9 mouse cellular contexts compared by ENCODE assay signal in the genomic region with DNA sequence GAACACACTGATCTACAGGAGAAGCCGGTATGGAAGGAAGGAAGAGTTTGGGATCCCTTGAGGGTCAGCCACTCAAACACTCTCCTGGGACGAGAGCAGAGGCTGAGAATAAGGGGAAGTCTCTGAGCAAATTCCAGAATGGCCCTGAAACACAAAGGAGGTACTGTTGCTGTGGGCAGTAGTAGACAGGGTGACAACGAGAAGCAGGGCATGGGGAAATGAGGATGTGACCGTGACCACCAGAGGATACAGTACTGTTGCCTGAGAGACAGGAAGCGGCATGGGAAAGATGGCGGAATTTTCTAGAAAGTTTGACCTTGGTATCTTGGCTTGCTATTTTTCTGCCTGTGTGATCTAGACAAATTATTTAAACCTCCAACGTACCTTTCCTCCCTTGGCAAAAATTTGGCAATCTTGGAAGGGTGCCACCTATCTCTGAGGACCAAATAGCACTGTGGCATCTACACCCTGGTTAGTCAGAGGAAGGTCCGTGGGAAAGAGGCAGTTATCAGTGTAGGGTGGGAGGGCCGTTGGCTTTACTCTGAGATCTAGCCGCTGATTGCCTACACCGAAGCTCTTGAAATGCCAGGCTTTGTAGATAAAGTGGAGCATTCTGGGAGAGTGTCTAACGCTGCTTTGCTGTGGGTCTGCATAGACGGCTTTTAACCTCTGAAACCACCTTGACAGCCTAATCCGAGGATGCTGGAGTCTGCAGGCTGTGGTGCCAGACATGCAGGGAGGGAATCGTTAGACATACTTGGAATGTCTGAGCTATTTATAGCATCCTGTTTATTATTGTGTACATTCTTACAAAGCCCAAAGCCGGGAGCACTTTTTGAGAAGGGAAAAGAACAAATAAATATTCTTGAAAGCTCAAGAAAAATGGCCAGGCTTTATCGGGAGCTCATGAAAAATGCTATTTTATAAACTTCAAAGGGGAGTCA.
A peak's percentile ranks its signal among the peaks of the same experiment; 100 is the strongest.
DNase-seq lines count a peak whose midpoint lies in the region; ATAC-seq and TF ChIP-seq lines count a peak whose summit lies in the region.
"Had no signal": no experiment of that assay in that cellular context is flagged by ENCODE, and none has a peak within 500 bp of the region (broad histone marks: within the 10 kb centered on the region; RNA-seq: fewer than 3 reads in every experiment).

No protein-coding gene starts in this region.

- H3K36me3 ChIP-seq in kidney, adult 2 months (ENCODE audit: control insufficient read depth, insufficient read depth, low read length): no peaks in the 10 kb centered on the region
- 0 out of 2 replicates have a peak, but pooled peaks cover 3% of the 10 kb centered on the region for H3K36me3 ChIP-seq in lung, postnatal 0 days (ENCODE audit: insufficient read depth, low read length)

- no peak overlapping the region for H3K4me3 ChIP-seq in kidney, adult 2 months (ENCODE audit: insufficient read depth, low read depth, low read length)
- no peak overlapping the region for H3K4me3 ChIP-seq in lung, postnatal 0 days (ENCODE audit: low read depth, low read length)
- H3K4me3 ChIP-seq: midbrain, embryonic 15.5 days had no signal

- no peak for TF ChIP-seq EP300 in lung, postnatal 0 days (IDR thresholded peaks at IDR 0.05)

- H3K4me1 ChIP-seq in kidney, adult 2 months (ENCODE audit: control insufficient read depth, insufficient read depth, low read length): no peaks in the 10 kb centered on the region
- no peaks in the 10 kb centered on the region; the same call in 1 of the 2 replicates for H3K4me1 ChIP-seq in lung, postnatal 0 days (ENCODE audit: insufficient read depth, low read depth, low read length)
- H3K4me1 ChIP-seq: midbrain, embryonic 15.5 days had no signal

- H3K27me3 ChIP-seq in kidney, adult 2 months (replicated peaks; ENCODE audit: control insufficient read depth, insufficient read depth, low read length): no peaks in the 10 kb centered on the region
- no peaks in the 10 kb centered on the region for H3K27me3 ChIP-seq in lung, postnatal 0 days (replicated peaks; ENCODE audit: insufficient read depth, low read length)
- H3K27me3 ChIP-seq: midbrain, embryonic 15.5 days had no signal

- 51% methylated on average over 17 of the region's 17 CpGs for WGBS in kidney, adult 2 months
- 21% methylated on average over 17 of the region's 17 CpGs for WGBS in lung, postnatal 0 days

- ATAC-seq in lung, postnatal 0 days: peak; percentile 43; the same call in 1 of the 2 replicates
- ATAC-seq: midbrain, embryonic 15.5 days had no signal

- H3K9me3 ChIP-seq in lung, postnatal 0 days (ENCODE audit: low read length): no peaks in the 10 kb centered on the region
- H3K9me3 ChIP-seq: midbrain, embryonic 15.5 days had no signal

- no peak overlapping the region for H3K4me2 ChIP-seq in lung, postnatal 0 days (replicated peaks; ENCODE audit: low read depth, low read length)
- H3K4me2 ChIP-seq: midbrain, embryonic 15.5 days had no signal

- peak; percentile 12 for DNase-seq in kidney, adult 2 months
- DNase-seq in kidney, adult 11 months: no peak
- peak; percentile 21 for DNase-seq in Muller cell, postnatal 12 days (ENCODE audit: inconsistent ontology term)
- DNase-seq in embryo, embryonic 10.5 days (ENCODE audit: low spot score): peak; percentile 18
- DNase-seq in lung, postnatal 0 days (ENCODE audit: low spot score): peak; percentile 40
- DNase-seq in urinary bladder, postnatal 14 days (ENCODE audit: low spot score): no peak
- no peak for DNase-seq in MN1 (ENCODE audit: low spot score)
- DNase-seq: cerebellum, adult 8-10 months had no signal

- TF ChIP-seq POLR2A in kidney, adult 2 months (IDR thresholded peaks at IDR 0.05; ENCODE audit: low read depth, low read length): no peak

- no peak overlapping the region for H3K9ac ChIP-seq in lung, postnatal 0 days (replicated peaks; ENCODE audit: low read depth)
- H3K9ac ChIP-seq: midbrain, embryonic 15.5 days had no signal

- TF ChIP-seq CTCF in kidney, adult 2 months (conservative IDR thresholded peaks at IDR 0.05; ENCODE audit: insufficient read depth, insufficient read length, low read depth, low read length): no peak
- TF ChIP-seq CTCF in lung, postnatal 0 days (IDR thresholded peaks at IDR 0.05): no peak

- H3K27ac ChIP-seq in kidney, adult 2 months (ENCODE audit: insufficient read depth, low read depth, low read length): peak overlapping the region; percentile 35; the same call in 1 of the 2 replicates
- H3K27ac ChIP-seq in lung, postnatal 0 days (ENCODE audit: low read length): no peak overlapping the region
- H3K27ac ChIP-seq: midbrain, embryonic 15.5 days had no signal

Comparison
In these comparisons a context has a peak if more than half of its experiments do, and no peak if none do; other contexts are left out.
1. DNase-seq: peak in kidney, adult 2 months (single experiment), Muller cell, postnatal 12 days (single experiment), embryo, embryonic 10.5 days (single experiment) and lung, postnatal 0 days (single experiment); none in kidney, adult 11 months (single experiment), urinary bladder, postnatal 14 days (single experiment) and MN1 (single experiment).